Mouse (Mus musculus) thymus, postnatal 25 days (tissue): ENCODE measurements around the gene Chaf1a.

Experiments
- DNase-seq: peaks from one replicate; pipeline ENCODE4 v3.0.0; 2022

Gene Chaf1a

DNA sequence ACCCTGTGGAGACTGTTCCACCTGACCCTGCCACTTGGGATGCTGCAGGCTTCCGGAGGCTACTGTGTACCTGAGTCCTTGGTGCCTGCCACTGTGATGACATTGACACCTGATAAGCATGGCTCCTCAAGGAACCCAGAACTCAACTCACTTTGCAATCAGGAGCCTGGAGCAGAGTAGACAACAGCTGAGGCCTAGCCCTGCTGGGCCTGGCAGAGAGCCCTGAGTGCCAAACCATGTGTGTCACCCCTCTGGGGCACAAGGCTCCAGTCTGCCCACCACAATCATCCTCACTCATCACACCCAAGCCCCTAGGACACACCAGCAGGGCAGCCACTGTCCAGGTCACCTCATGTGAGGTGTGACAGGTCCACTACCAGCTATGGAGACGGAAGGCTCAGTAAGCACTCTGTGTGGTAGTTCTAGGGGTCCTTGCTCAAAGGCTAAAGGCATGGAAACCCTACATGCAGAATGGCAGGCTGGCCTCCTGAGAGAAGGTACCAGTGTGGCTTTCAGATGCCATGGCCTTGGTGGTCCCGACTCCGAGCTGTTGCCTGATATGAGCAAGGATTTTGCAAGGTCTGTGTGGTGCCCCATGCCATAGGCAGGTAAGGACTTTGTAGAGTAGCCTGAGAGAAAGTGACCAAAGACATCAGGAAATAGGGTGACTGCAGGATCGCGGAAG is 19.7 kb upstream of the Chaf1a start:
- no peak for DNase-seq

- peak; percentile 82 for DNase-seq
Measured at GRCm38 (mm10) chr17:56021161-56021910, 18.9 kb upstream of the Chaf1a start.

GRCm38 (mm10) chr17:56022131-56022988 is 17.9 kb upstream of the Chaf1a start:
- no peak for DNase-seq

GRCm38 (mm10) chr17:56022989-56023290 is 17.3 kb upstream of the Chaf1a start:
- no peak for DNase-seq

- DNase-seq, result no peak
Measured at GRCm38 (mm10) chr17:56023386-56023785, 16.9 kb upstream of the Chaf1a start.

DNA sequence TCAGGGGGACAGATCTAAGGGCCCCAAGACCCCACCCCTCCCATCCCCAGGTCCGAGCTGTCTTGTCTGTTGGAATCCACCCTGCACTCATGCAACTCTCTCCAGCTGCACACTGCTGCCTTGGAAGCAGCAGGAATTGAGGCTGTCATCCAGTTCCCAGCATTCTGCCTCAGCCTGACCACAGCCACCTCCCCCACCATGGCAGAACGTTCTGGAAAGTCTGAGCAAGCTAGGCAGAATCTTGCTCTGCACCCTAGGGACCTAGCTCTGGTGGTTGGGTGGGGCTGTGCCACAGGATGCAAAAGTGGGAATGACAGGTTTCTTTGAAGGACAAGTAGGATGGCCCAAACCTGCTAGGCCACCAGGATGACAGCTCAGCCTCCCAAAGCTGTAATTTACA is 15.8 kb upstream of the Chaf1a start:
- DNase-seq, result no peak

- no peak for DNase-seq
Measured at GRCm38 (mm10) chr17:56024931-56025330, 15.3 kb upstream of the Chaf1a start.

DNA sequence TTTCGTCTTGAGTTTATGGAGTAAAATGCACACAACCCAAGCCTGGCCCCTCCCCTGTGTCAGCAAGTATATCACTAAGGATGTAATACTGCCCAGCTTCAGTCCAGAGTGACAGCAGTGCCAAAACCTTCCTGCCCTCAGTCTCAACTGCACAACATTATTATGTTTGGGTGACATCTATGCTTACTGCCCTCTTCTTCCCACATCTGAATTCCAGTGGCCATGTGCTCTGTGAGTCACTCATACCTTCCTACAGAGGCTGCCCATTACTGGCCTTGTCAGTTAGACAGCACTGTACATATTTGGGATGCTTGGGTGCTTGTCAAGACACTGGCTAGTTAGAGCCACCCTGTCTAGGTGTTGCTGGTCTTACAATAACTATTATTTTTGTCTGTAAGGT is 13.9 kb upstream of the Chaf1a start:
- no peak for DNase-seq

- DNase-seq, result no peak
Measured at GRCm38 (mm10) chr17:56026881-56027280, 13.4 kb upstream of the Chaf1a start.

- DNase-seq, result no peak
Measured at GRCm38 (mm10) chr17:56027801-56028441, 12.3 kb upstream of the Chaf1a start.

- DNase-seq, result no peak
Measured at GRCm38 (mm10) chr17:56030238-56030870, 9.9 kb upstream of the Chaf1a start.

- DNase-seq, result peak; percentile 46
Measured at GRCm38 (mm10) chr17:56030919-56031318, 9.3 kb upstream of the Chaf1a start.

GRCm38 (mm10) chr17:56031431-56031830 is 8.8 kb upstream of the Chaf1a start:
- DNase-seq, result no peak

GRCm38 (mm10) chr17:56032127-56032733 is 8.0 kb upstream of the Chaf1a start:
- no peak for DNase-seq

DNA sequence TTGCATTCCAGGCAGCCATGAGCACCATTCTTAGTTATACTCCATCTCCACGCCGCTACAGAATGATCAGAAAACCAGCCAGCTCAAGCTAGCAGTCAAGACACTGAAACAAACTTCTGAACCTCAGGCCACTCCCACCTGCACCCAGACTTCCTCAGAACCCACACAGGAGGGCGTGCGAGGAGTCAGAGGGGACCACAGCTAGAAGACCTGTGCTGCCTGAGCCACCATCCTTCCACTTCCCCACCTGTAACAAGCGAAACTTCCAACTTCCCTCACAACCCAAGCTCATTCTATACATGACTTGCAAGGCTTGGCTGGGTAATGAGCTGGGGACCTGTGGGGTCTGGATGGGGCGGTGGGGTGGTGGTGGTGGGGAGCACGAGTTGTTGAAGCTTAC is 7.4 kb upstream of the Chaf1a start:
- peak; percentile 67 for DNase-seq

GRCm38 (mm10) chr17:56034040-56034725 is 6.1 kb upstream of the Chaf1a start:
- no peak for DNase-seq

- DNase-seq, result no peak
Measured at GRCm38 (mm10) chr17:56034726-56035100, 5.5 kb upstream of the Chaf1a start.

GRCm38 (mm10) chr17:56035216-56035615 is 5.0 kb upstream of the Chaf1a start:
- DNase-seq, result no peak

GRCm38 (mm10) chr17:56036176-56036900 is 3.9 kb upstream of the Chaf1a start, which contains the start of gene Sh3gl1:
Gene Sh3gl1, minus strand, starts transcription at chr17:56036635.
- DNase-seq, result peak; percentile 100

- DNase-seq, result no peak
Measured at GRCm38 (mm10) chr17:56036901-56037287, 3.3 kb upstream of the Chaf1a start.
